Mouse (Mus musculus): Measurements from ENCODE around the gene Rsc1a1. TPM values are rescaled to one million over a fixed set of nuclear protein-coding genes. Genes with fewer than 3 reads are reported as not detected.

Gene Rsc1a1
- polyA plus RNA-seq, 1 experiment: not detected

GRCm38 (mm10) chr4:141648262-141648661, 37.1 kb downstream of the Rsc1a1 start:
- no peak overlapping the region for H3K4me3 ChIP-seq (replicated peaks; ENCODE audit: control insufficient read depth, low read depth, low read length)
- no peaks in the 10 kb centered on the region for H3K4me1 ChIP-seq (ENCODE audit: control insufficient read depth, insufficient read depth, low read length)
- no peak for TF ChIP-seq POLR2A (IDR thresholded peaks at IDR 0.05; ENCODE audit: borderline replicate concordance, control insufficient read depth, low read depth, low read length)
- TF ChIP-seq CTCF (IDR thresholded peaks at IDR 0.05; ENCODE audit: control insufficient read depth, insufficient read depth, low read length): no peak
- H3K27ac ChIP-seq (ENCODE audit: control insufficient read depth, insufficient read depth, low read depth, low read length, poor library complexity): no peak overlapping the region
- 81% methylated on average over 5 of the region's 5 CpGs for WGBS

GRCm38 (mm10) chr4:141647187-141647586, 38.2 kb downstream of the Rsc1a1 start:
- no peak for TF ChIP-seq POLR2A (IDR thresholded peaks at IDR 0.05; ENCODE audit: borderline replicate concordance, control insufficient read depth, low read depth, low read length)
- no peak for TF ChIP-seq CTCF (IDR thresholded peaks at IDR 0.05; ENCODE audit: control insufficient read depth, insufficient read depth, low read length)
- no peaks in the 10 kb centered on the region for H3K4me1 ChIP-seq (ENCODE audit: control insufficient read depth, insufficient read depth, low read length)
- WGBS: 88% methylated on average over 3 of the region's 3 CpGs
- no peak overlapping the region for H3K4me3 ChIP-seq (replicated peaks; ENCODE audit: control insufficient read depth, low read depth, low read length)
- H3K27ac ChIP-seq (ENCODE audit: control insufficient read depth, insufficient read depth, low read depth, low read length, poor library complexity): no peak overlapping the region

DNA sequence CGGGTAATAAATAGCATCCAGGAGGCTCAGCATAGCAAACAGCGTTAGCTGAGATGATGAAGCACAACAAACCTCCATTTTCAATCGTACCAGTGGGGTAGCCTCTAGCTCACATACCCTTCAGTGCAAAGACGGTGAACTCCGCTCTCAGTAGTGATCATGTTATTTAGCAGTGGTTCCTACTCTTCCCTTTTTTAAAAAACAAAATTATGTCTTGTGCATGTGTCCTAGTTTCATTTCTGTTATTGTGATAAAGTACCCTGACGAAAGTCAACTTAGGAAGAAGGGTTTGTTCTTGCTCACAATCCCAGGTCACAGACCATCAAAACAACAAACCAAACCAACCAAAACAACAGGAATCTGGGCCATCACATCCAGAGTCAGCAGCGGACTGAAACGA, 39.4 kb downstream of the Rsc1a1 start:
- Histone ChIP-seq H3K4me1 (ENCODE audit: control insufficient read depth, insufficient read depth, low read length) (no peaks in the 10 kb centered on the region), H3K4me3 (replicated peaks; ENCODE audit: control insufficient read depth, low read depth, low read length) (no peak overlapping the region), H3K27ac (ENCODE audit: control insufficient read depth, insufficient read depth, low read depth, low read length, poor library complexity) (no peak overlapping the region)
- 75% methylated on average over 8 of the region's 8 CpGs for WGBS
- TF ChIP-seq CTCF (IDR thresholded peaks at IDR 0.05; ENCODE audit: control insufficient read depth, insufficient read depth, low read length) (no peak), POLR2A (IDR thresholded peaks at IDR 0.05; ENCODE audit: borderline replicate concordance, control insufficient read depth, low read depth, low read length) (no peak)

DNA sequence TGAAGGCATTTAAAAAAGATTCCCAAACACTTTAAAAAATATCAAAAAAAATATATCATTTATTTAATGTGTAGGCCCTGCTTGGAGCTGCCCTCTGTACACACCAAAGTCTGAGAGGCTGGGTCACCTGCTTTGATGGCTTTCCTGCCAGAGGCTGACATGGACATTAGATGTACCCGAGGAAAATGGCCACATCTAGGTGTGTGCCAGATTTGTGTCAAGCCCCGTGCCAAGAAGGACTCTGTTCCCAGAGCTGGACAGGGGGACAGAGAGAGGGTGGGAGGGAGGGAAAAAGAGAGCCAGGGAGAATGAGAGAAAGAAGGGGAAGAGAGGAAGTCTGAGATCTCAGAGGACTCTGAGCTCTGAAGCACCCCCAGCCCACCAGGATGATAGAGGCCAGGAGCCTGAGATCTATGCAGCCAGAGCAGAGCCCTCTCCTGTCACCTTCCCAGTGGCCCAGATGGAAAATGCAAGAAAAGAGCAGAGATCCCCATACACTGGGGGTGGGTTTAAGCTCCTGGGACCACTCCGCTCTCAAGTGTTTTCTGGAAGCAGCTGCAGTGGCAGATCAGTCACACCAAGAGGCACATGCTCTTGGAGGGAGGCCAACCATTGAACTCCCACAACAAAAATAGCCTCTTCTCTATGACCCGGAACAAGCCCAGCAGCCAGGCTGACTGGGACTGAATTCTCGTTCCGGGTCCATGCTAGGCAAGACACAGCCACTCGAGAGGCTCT, 42.1 kb downstream of the Rsc1a1 start:
- H3K27ac ChIP-seq (ENCODE audit: control insufficient read depth, insufficient read depth, low read depth, low read length, poor library complexity): no peak overlapping the region; the same call in 1 of the 2 replicates
- 55% methylated on average over 7 of the region's 7 CpGs for WGBS
- no peak for TF ChIP-seq CTCF (IDR thresholded peaks at IDR 0.05; ENCODE audit: control insufficient read depth, insufficient read depth, low read length)
- TF ChIP-seq POLR2A (IDR thresholded peaks at IDR 0.05; ENCODE audit: borderline replicate concordance, control insufficient read depth, low read depth, low read length): no peak

DNA sequence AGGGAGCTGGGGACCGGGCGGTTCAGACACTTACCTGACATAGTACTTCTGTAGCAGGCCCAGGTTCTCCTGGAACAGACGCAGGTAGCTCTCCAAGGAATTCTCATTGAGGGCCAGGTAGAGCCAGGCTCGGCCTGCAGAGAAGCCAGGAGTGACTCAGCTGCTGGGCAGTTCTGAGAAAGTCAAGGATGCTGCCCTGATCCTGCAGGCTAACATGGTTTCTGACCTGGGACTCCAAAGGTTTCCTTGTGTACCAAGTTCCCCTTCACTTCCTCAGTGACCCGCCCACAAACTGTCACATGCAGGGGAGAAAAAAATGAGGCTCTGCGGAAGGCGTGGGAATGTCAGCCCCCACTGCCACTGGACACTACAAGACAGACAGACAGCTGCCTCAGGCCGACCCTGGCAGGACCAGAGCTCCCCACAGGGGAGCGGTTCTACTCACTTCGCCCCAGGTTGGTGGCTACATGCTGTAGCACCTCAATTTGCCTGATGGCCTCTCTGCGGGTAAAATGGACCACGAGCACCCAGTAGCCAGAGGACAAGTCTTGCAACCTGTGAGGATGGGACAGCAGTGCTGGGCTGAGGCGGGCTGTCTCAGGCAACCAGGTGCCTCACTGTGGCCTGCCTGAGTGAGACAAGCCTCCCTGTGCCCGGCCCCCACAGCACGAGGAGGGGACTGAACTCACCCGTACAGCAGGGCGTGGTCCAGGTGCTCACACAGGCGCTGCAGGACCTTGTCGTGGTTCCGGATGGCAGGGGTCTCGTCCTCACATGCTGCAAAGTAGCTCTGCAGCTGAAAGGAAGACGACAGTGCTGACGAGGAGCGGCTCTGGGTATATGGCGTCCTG, 43.2 kb downstream of the Rsc1a1 start:
- Histone ChIP-seq H3K4me3 (replicated peaks; ENCODE audit: control insufficient read depth, low read depth, low read length) (no peak overlapping the region), H3K4me1 (ENCODE audit: control insufficient read depth, insufficient read depth, low read length) (no peaks in the 10 kb centered on the region), H3K27ac (ENCODE audit: control insufficient read depth, insufficient read depth, low read depth, low read length, poor library complexity) (no peak overlapping the region; the same call in 1 of the 2 replicates)
- 87% methylated on average over 25 of the region's 25 CpGs for WGBS
- TF ChIP-seq CTCF (IDR thresholded peaks at IDR 0.05; ENCODE audit: control insufficient read depth, insufficient read depth, low read length): no peak
- TF ChIP-seq POLR2A (IDR thresholded peaks at IDR 0.05; ENCODE audit: borderline replicate concordance, control insufficient read depth, low read depth, low read length): no peak

More for the DNA sequence above, 42.1 kb downstream of the Rsc1a1 start:
- Histone ChIP-seq H3K4me3 (replicated peaks; ENCODE audit: control insufficient read depth, low read depth, low read length) (no peak overlapping the region), H3K4me1 (ENCODE audit: control insufficient read depth, insufficient read depth, low read length) (no peaks in the 10 kb centered on the region)

DNA sequence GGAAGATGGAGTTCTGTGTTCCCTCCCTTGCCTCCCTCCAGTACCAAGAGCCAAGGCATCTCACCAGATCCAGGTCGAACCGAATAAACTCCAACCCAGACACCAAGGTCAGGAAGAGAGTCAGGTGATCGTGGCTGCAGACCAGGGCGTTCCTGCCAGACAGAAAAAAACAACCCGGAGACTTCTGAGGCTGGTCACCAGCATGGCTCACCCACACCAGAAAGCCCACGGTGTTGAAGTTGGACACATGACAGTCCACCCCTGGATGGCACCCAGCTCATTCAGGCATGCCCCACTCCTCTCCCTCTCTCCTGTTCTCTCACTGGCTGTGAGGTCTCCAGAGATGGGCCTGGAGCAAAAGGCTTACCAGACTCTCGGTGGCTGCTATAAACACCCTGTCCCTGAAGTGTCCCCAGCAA, 44.0 kb downstream of the Rsc1a1 start:
- 87% methylated on average over 7 of the region's 7 CpGs for WGBS
- H3K4me3 ChIP-seq (replicated peaks; ENCODE audit: control insufficient read depth, low read depth, low read length): no peak overlapping the region
- H3K27ac ChIP-seq (ENCODE audit: control insufficient read depth, insufficient read depth, low read depth, low read length, poor library complexity): peak overlapping the region; percentile 14; the same call in 1 of the 2 replicates
- TF ChIP-seq POLR2A (IDR thresholded peaks at IDR 0.05; ENCODE audit: borderline replicate concordance, control insufficient read depth, low read depth, low read length) (no peak), CTCF (IDR thresholded peaks at IDR 0.05; ENCODE audit: control insufficient read depth, insufficient read depth, low read length) (no peak)
- H3K4me1 ChIP-seq (ENCODE audit: control insufficient read depth, insufficient read depth, low read length): no peaks in the 10 kb centered on the region

DNA sequence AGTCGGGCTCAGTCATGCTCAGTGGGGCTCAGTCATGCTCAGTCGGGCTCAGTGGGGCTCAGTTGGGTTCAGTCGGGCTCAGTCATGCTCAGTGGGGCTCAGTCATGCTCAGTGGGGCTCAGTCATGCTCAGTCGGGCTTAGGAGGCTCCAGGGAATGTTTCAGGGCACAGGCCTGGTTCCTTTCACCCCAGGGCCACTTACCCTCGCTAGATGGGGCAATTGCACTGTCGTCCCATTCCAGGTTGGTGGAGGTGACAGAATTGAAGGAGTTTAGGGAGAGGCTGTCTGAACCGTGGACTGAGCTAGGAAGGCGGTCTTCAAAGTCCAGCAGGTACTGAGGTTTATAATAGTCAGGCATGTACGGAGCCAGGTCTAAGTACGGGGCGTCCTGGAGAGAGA, 45.9 kb downstream of the Rsc1a1 start:
- Histone ChIP-seq H3K4me3 (replicated peaks; ENCODE audit: control insufficient read depth, low read depth, low read length) (no peak overlapping the region), H3K27ac (ENCODE audit: control insufficient read depth, insufficient read depth, low read depth, low read length, poor library complexity) (no peak overlapping the region), H3K4me1 (ENCODE audit: control insufficient read depth, insufficient read depth, low read length) (no peaks in the 10 kb centered on the region)
- TF ChIP-seq POLR2A (IDR thresholded peaks at IDR 0.05; ENCODE audit: borderline replicate concordance, control insufficient read depth, low read depth, low read length) (no peak), CTCF (IDR thresholded peaks at IDR 0.05; ENCODE audit: control insufficient read depth, insufficient read depth, low read length) (no peak)
- WGBS: 75% methylated on average over 11 of the region's 11 CpGs

DNA sequence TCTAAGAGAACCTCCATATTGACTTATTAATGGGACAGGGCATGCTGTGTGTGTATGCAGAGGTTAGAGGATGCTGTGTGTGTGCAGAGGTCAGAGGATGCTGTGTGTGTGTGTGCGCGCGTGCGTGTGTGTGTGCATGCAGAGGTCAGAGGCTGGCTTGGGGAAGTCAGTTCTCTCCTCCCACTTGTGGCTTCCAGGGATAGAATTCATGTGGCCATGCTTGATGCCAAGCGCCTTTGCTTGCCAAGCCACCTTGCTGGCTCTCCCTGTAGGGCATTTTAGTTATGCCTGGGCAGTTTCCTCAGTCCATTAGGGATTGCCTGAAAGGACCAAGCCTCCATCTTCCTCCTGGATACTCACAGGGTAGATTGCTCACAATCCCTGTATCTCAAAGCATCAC, 48.7 kb downstream of the Rsc1a1 start:
- Histone ChIP-seq H3K4me3 (replicated peaks; ENCODE audit: control insufficient read depth, low read depth, low read length) (no peak overlapping the region), H3K27ac (ENCODE audit: control insufficient read depth, insufficient read depth, low read depth, low read length, poor library complexity) (no peak overlapping the region), H3K4me1 (ENCODE audit: control insufficient read depth, insufficient read depth, low read length) (no peaks in the 10 kb centered on the region)
- 91% methylated on average over 5 of the region's 5 CpGs for WGBS
- TF ChIP-seq CTCF (IDR thresholded peaks at IDR 0.05; ENCODE audit: control insufficient read depth, insufficient read depth, low read length): no peak
- no peak for TF ChIP-seq POLR2A (IDR thresholded peaks at IDR 0.05; ENCODE audit: borderline replicate concordance, control insufficient read depth, low read depth, low read length)

All from bone marrow, adult 2 months (tissue).